Mouse (Mus musculus): Measurements from ENCODE around the gene Itgb2. TPM values are rescaled to one million over a fixed set of nuclear protein-coding genes. Genes with fewer than 3 reads are reported as not detected.

The Itgb2 gene
- total RNA-seq, 2 experiments from 2014 or later: 2.0 to 2.4 TPM

- no peak for DNase-seq (ENCODE audit: extremely low spot score in 1 of 2, low spot score in 2 of 2)
- intact Hi-C loops (cut with DNase I): no loop called here
These were observed 7.5 kb downstream of the Itgb2 start for GRCm38 (mm10) chr10:77537215-77538209.

- no peak for DNase-seq (ENCODE audit: extremely low spot score in 1 of 2, low spot score in 2 of 2)
- intact Hi-C loops (cut with DNase I): no loop called here
These were observed 9.4 kb downstream of the Itgb2 start for GRCm38 (mm10) chr10:77539320-77539945.

GRCm38 (mm10) chr10:77540576-77541102 is 10.6 kb downstream of the Itgb2 start:
- no peak for DNase-seq (ENCODE audit: extremely low spot score in 1 of 2, low spot score in 2 of 2)

GRCm38 (mm10) chr10:77541864-77542666 is 12.0 kb downstream of the Itgb2 start:
- DNase-seq (ENCODE audit: extremely low spot score in 1 of 2, low spot score in 2 of 2): no peak

More at GRCm38 (mm10) chr10:77540576-77541102, 10.6 kb downstream of the Itgb2 start:
- intact Hi-C loops (cut with DNase I): no loop called here

GRCm38 (mm10) chr10:77543226-77543625 is 13.2 kb downstream of the Itgb2 start:
- intact Hi-C loops (cut with DNase I): no loop called here
- no peak for DNase-seq (ENCODE audit: extremely low spot score in 1 of 2, low spot score in 2 of 2)

More at GRCm38 (mm10) chr10:77541864-77542666, 12.0 kb downstream of the Itgb2 start:
- intact Hi-C loops (cut with DNase I): no loop called here

- intact Hi-C loops (cut with DNase I): no loop called here
- peak in 1 of 2 experiments; percentile 14 for DNase-seq (ENCODE audit: extremely low spot score in 1 of 2, low spot score in 2 of 2)
These were observed 14.9 kb downstream of the Itgb2 start for GRCm38 (mm10) chr10:77544916-77545315.

- intact Hi-C loops (cut with DNase I): no loop called here
These were observed 18.5 kb downstream of the Itgb2 start for GRCm38 (mm10) chr10:77548576-77548975.

GRCm38 (mm10) chr10:77550874-77551273 is 20.8 kb downstream of the Itgb2 start:
- intact Hi-C loops (cut with DNase I): no loop called here
- DNase-seq (ENCODE audit: extremely low spot score in 1 of 2, low spot score in 2 of 2): no peak

More at GRCm38 (mm10) chr10:77548576-77548975, 18.5 kb downstream of the Itgb2 start:
- no peak for DNase-seq (ENCODE audit: extremely low spot score in 1 of 2, low spot score in 2 of 2)

GRCm38 (mm10) chr10:77552162-77552561 is 22.1 kb downstream of the Itgb2 start:
- no peak for DNase-seq (ENCODE audit: extremely low spot score in 1 of 2, low spot score in 2 of 2)
- intact Hi-C loops (cut with DNase I): no loop called here

- intact Hi-C loops (cut with DNase I): no loop called here
- DNase-seq (ENCODE audit: extremely low spot score in 1 of 2, low spot score in 2 of 2): no peak
These were observed 23.2 kb downstream of the Itgb2 start for GRCm38 (mm10) chr10:77553285-77553684.

- DNase-seq (ENCODE audit: extremely low spot score in 1 of 2, low spot score in 2 of 2): no peak
- intact Hi-C loops (cut with DNase I): no loop called here
These were observed 24.9 kb downstream of the Itgb2 start for GRCm38 (mm10) chr10:77554918-77555317.

GRCm38 (mm10) chr10:77556631-77557030 is 26.6 kb downstream of the Itgb2 start:
- no peak for DNase-seq (ENCODE audit: extremely low spot score in 1 of 2, low spot score in 2 of 2)
- intact Hi-C loops (cut with DNase I): no loop called here

- DNase-seq (ENCODE audit: extremely low spot score in 1 of 2, low spot score in 2 of 2): no peak
- intact Hi-C loops (cut with DNase I): no loop called here
These were observed 27.6 kb downstream of the Itgb2 start for GRCm38 (mm10) chr10:77557641-77558040.

GRCm38 (mm10) chr10:77560090-77560489 is 30.0 kb downstream of the Itgb2 start:
- no peak for DNase-seq (ENCODE audit: extremely low spot score in 1 of 2, low spot score in 2 of 2)
- intact Hi-C loops (cut with DNase I): no loop called here

GRCm38 (mm10) chr10:77560830-77561229 is 30.8 kb downstream of the Itgb2 start:
- intact Hi-C loops (cut with DNase I): no loop called here
- no peak for DNase-seq (ENCODE audit: extremely low spot score in 1 of 2, low spot score in 2 of 2)

- intact Hi-C loops (cut with DNase I): no loop called here
- DNase-seq (ENCODE audit: extremely low spot score in 1 of 2, low spot score in 2 of 2): no peak
These were observed 31.5 kb downstream of the Itgb2 start for GRCm38 (mm10) chr10:77561508-77561907.

GRCm38 (mm10) chr10:77565005-77565404 is 35.0 kb downstream of the Itgb2 start:
- no peak for DNase-seq (ENCODE audit: extremely low spot score in 1 of 2, low spot score in 2 of 2)
- intact Hi-C loops (cut with DNase I): loop anchor here (5.0 kb wide), 1 partner anchor 48 kb away; the partner anchor contains the start of gene Fam207a

- peak in 1 of 2 experiments; percentile 88 for DNase-seq (ENCODE audit: extremely low spot score in 1 of 2, low spot score in 2 of 2)
These were observed 36.6 kb downstream of the Itgb2 start for GRCm38 (mm10) chr10:77566651-77567050.

More at GRCm38 (mm10) chr10:77566651-77567050, 36.6 kb downstream of the Itgb2 start:
- intact Hi-C loops (cut with DNase I): loop anchor here (5.0 kb wide), 1 partner anchor 49 kb away; the partner anchor contains the start of gene Fam207a
